Mouse (Mus musculus) gastrocnemius, adult 2 months (tissue): Measurements from ENCODE around the gene Clec4f. TPM values are rescaled to one million over a fixed set of nuclear protein-coding genes. Genes with fewer than 3 reads are reported as not detected.

Experiments
- DNase-seq: peaks from one replicate; pipeline ENCODE4 v3.0.0; 2022
- H3K27ac ChIP-seq: fragments of 200-600 bp; 2 replicates; pipeline ENCODE4 v1.8.1; 2022; ENCODE audit warnings: mild to moderate bottlenecking
- H3K4me3 ChIP-seq: fragments of 200-600 bp; 2 replicates; pipeline ENCODE4 v1.8.1; 2022; ENCODE audit warnings: mild to moderate bottlenecking, moderate library complexity
- CTCF ChIP-seq: fragments of 200-600 bp; IDR thresholded peaks from 2 replicates; pipeline ENCODE4 v1.8.1; 2022; ENCODE audit warnings: antibody characterized with exemption, mild to moderate bottlenecking, moderate library complexity
- intact Hi-C: fragments of 180-260 bp; cut with DNase I; formaldehyde crosslinking; loops from one replicate; pipeline ENCODE4 v1.15.1; 2025
- total RNA-seq, 2 experiments: library from RNA; stranded (reverse); gene quantifications; 2 replicates each; pipeline ENCODE4 v1.2.3; 2021

Clec4f gene
- total RNA-seq, 2 experiments from 2014 or later = not detected

GRCm38 (mm10) chr6:83616512-83616911 lies 39.5 kb downstream of the Clec4f start:
- intact Hi-C loops = loop anchor here (1.0 kb wide), 1 partner anchor 33 kb away; no protein-coding TSS in a partner anchor
- TF ChIP-seq CTCF = peak; percentile 81

GRCm38 (mm10) chr6:83614469-83614868 lies 41.5 kb downstream of the Clec4f start:
- no peak for DNase-seq
- Histone ChIP-seq H3K4me3 (no peak overlapping the region), H3K27ac (no peak overlapping the region)
- intact Hi-C loops = no loop called here
- no peak for TF ChIP-seq CTCF

More at GRCm38 (mm10) chr6:83616512-83616911, 39.5 kb downstream of the Clec4f start:
- DNase-seq = peak; percentile 85
- Histone ChIP-seq H3K4me3 (no peak overlapping the region), H3K27ac (no peak overlapping the region)

GRCm38 (mm10) chr6:83612976-83613375 lies 43.0 kb downstream of the Clec4f start:
- no peak overlapping the region for H3K4me3 ChIP-seq
- H3K27ac ChIP-seq = peak overlapping the region; percentile 77
- intact Hi-C loops = loop anchor here (2.0 kb wide), 1 partner anchor 14 kb away; no protein-coding TSS in a partner anchor
- peak; percentile 58 for DNase-seq
- TF ChIP-seq CTCF = no peak

GRCm38 (mm10) chr6:83599636-83600174 lies 56.3 kb downstream of the Clec4f start:
- H3K27ac ChIP-seq = peak overlapping the region; percentile 85
- no peak overlapping the region for H3K4me3 ChIP-seq
- intact Hi-C loops = loop anchor here (2.0 kb wide), 1 partner anchor 13 kb away; no protein-coding TSS in a partner anchor
- no peak for TF ChIP-seq CTCF
- DNase-seq = no peak

- DNase-seq = no peak
- TF ChIP-seq CTCF = no peak
- peak overlapping the region; percentile 51 for H3K4me3 ChIP-seq
- H3K27ac ChIP-seq = peak overlapping the region; percentile 85
- intact Hi-C loops = loop anchor here (2.0 kb wide), 1 partner anchor 14 kb away; no protein-coding TSS in a partner anchor
Observed at GRCm38 (mm10) chr6:83599060-83599550, 56.9 kb downstream of the Clec4f start.

- H3K4me3 ChIP-seq = peak overlapping the region; percentile 51
Observed at GRCm38 (mm10) chr6:83598646-83599045, 57.3 kb downstream of the Clec4f start.

GRCm38 (mm10) chr6:83597988-83598387 lies 58.0 kb downstream of the Clec4f start:
- peak overlapping the region; percentile 85 for H3K27ac ChIP-seq
- TF ChIP-seq CTCF = no peak
- intact Hi-C loops = loop anchor here (2.0 kb wide), 2 partner anchors 15 kb away; no protein-coding TSS in a partner anchor
- DNase-seq = no peak
- H3K4me3 ChIP-seq = peak overlapping the region; percentile 26

More at GRCm38 (mm10) chr6:83598646-83599045, 57.3 kb downstream of the Clec4f start:
- intact Hi-C loops = loop anchor here (2.0 kb wide), 1 partner anchor 14 kb away; no protein-coding TSS in a partner anchor
- peak; percentile 69 for DNase-seq
- peak overlapping the region; percentile 85 for H3K27ac ChIP-seq
- peak; percentile 68 for TF ChIP-seq CTCF

GRCm38 (mm10) chr6:83595035-83595434 lies 61.0 kb downstream of the Clec4f start:
- intact Hi-C loops = no loop called here
- H3K4me3 ChIP-seq = no peak overlapping the region
- DNase-seq = no peak
- no peak overlapping the region for H3K27ac ChIP-seq
- TF ChIP-seq CTCF = no peak

Other genes starting within 250 kb of the Clec4f start
- 10 to 100 TPM; 16.4 to 18.0 TPM for gene Tet3, start 197.1 kb downstream of the Clec4f start, total RNA-seq
- gene Dguok, start 149.2 kb downstream of the Clec4f start, total RNA-seq = 10 to 100 TPM; 17.8 to 20.6 TPM
- under 1 TPM; 0.31 to 0.47 TPM for gene Actg2, start 119.9 kb downstream of the Clec4f start, total RNA-seq
- gene Stambp, start 83.5 kb downstream of the Clec4f start, total RNA-seq = 1 to 10 TPM; 5.2 to 7.4 TPM
- gene Cd207, start 21.7 kb upstream of the Clec4f start, total RNA-seq = not detected
- not detected for gene Vax2, start 55.1 kb upstream of the Clec4f start, total RNA-seq
- not detected for gene Atp6v1b1, start 86.8 kb upstream of the Clec4f start, total RNA-seq
- gene Ankrd53, start 106.5 kb upstream of the Clec4f start, total RNA-seq = not detected
- gene Tex261, start 119.6 kb upstream of the Clec4f start, total RNA-seq = 10 to 100 TPM; 42.0 to 47.9 TPM
- gene Nagk, start 138.8 kb upstream of the Clec4f start, total RNA-seq = 1 to 10 TPM; 5.3 to 5.5 TPM
- gene Paip2b, start 175.6 kb upstream of the Clec4f start, total RNA-seq = 100 to 1,000 TPM in 1 of 2 experiments, 10 to 100 TPM in 1; 89.1 to 102 TPM
- gene Zfp638, start 210.9 kb upstream of the Clec4f start, total RNA-seq = 10 to 100 TPM; 50.4 to 52.1 TPM